Mouse (Mus musculus): ENCODE results near the gene Muc3. TPM values are rescaled to one million over a fixed set of nuclear protein-coding genes. Genes with fewer than 3 reads are reported as not detected.
A peak's percentile ranks its signal among the peaks of the same experiment; 100 is the strongest.

Muc3 gene
- polyA plus RNA-seq, 1 experiment: not detected

DNA sequence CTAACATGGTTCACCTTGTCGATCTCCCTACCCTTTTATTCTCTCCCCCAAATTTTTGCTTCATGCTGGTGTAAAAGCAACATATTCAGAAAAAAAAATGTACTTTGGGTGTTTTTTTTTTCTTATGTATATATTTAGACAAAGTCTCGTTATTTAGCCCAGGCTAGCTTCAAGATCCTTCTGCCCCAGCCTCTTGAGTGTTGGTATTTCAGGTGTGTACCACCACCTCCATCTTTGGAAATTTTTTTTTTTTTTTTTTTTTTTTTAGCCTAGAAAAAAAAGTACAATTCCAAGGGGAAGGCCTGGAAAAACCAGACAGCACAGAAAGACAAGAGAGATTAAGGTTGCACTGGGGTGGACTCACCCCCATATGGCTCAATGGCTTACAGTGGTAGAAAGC lies 32.1 kb downstream of the Muc3 start:
- no peak for TF ChIP-seq SRF (IDR thresholded peaks at IDR 0.05; ENCODE audit: control insufficient read depth, insufficient read length, low read depth)
- TF ChIP-seq REST (IDR thresholded peaks at IDR 0.05; ENCODE audit: insufficient read depth, insufficient read length): no peak
- no peak for TF ChIP-seq POLR2AphosphoS2 (IDR thresholded peaks at IDR 0.05; ENCODE audit: insufficient read length, low read depth)
- TF ChIP-seq E2F4 (IDR thresholded peaks at IDR 0.05; ENCODE audit: insufficient read depth): no peak
- TF ChIP-seq MAX (IDR thresholded peaks at IDR 0.05; ENCODE audit: low read depth): no peak
- no peak for TF ChIP-seq MYOD1 (IDR thresholded peaks at IDR 0.05; ENCODE audit: control insufficient read depth in 1 of 3, insufficient read length in 2 of 3, low read depth in 2 of 3)
- TF ChIP-seq MYOG (IDR thresholded peaks at IDR 0.05; ENCODE audit: control insufficient read depth in 1 of 3, insufficient read depth in 1 of 3, insufficient read length in 2 of 3, low read depth in 2 of 3): no peak
- TF ChIP-seq TCF3 (IDR thresholded peaks at IDR 0.05; ENCODE audit: insufficient read length, low read depth): no peak
- TF ChIP-seq TCF12 (IDR thresholded peaks at IDR 0.05; ENCODE audit: insufficient read depth, poor library complexity, severe bottlenecking): no peak
- no peak for TF ChIP-seq CEBPB (IDR thresholded peaks at IDR 0.05; ENCODE audit: insufficient read depth, poor library complexity, severe bottlenecking)
- TF ChIP-seq POLR2A (IDR thresholded peaks at IDR 0.05; ENCODE audit: insufficient read length, low read depth): no peak
- no peak for TF ChIP-seq USF1 (IDR thresholded peaks at IDR 0.05; ENCODE audit: low read depth)
- H3ac ChIP-seq (ENCODE audit: control insufficient read depth, insufficient read length): no peak overlapping the region
- H3K4me2 ChIP-seq (ENCODE audit: low read depth): no peak overlapping the region
- H3K4me3 ChIP-seq: peak overlapping the region; percentile 61
- H3K27me3 ChIP-seq (ENCODE audit: control insufficient read depth, insufficient read depth, insufficient read length): no peaks in the 10 kb centered on the region
- H3K36me3 ChIP-seq (ENCODE audit: control insufficient read depth, insufficient read depth): peaks cover 3% of the 10 kb centered on the region
- H3K79me2 ChIP-seq (ENCODE audit: control insufficient read depth, insufficient read depth): peaks cover 12% of the 10 kb centered on the region

DNA sequence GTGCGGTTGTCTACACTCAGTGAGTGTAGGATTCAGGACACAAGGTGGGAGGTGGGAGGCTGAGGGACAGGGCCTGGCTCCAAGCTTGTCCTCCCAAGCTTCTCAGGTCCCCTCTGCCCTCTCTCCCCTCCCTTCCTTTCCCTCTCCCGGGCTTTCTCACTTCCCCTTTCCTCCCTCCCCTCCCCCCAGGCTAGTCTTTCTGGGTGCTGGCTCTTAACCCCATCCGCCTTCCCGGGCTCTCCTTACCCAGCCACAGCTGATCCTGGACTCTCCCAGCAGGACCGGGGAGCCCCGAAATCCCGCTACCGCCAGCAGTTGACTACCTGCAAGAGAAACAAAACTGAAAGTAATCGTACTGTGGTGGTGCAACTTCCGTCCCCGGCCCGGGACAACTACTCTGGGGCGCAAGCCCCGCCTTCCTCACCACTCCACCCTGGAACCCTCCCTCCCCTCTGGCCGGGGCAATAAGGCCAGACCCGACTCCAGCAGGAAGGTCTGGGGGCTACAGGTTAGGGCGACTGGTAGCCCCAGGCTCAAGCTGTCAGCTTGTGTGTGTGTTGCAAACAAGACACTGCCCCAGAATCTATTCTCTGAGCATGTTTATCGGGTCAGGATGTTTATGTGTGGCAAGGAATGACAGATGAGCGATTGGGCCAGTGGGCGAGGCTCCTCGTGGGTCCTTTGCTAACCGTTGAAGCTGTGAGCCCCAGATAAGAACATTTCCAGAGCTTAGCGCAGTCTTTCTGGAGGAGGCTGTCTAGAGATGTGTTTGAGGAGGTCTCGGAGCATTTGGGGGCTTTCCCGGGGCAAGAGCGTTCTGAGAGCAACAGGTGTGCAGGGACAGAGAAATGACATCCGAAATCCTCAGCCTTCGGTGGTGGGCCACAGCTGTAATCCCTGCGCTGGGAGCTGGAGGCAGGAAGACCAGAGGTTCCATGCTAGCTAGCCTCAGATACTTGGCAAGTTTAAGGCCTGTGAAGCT lies 33.0 kb downstream of the Muc3 start, which contains the start of gene Trim56:
Trim56 (minus strand) TSS at position 344 of the 982 bp plus-strand sequence.
- Histone ChIP-seq H3K27me3 (ENCODE audit: control insufficient read depth, insufficient read depth, insufficient read length) (no peaks in the 10 kb centered on the region), H3ac (ENCODE audit: control insufficient read depth, insufficient read length) (peak within 1 kb of the TSS; percentile 73), H3K79me2 (ENCODE audit: control insufficient read depth, insufficient read depth) (peaks cover 12% of the 10 kb centered on the region), H3K36me3 (ENCODE audit: control insufficient read depth, insufficient read depth) (peaks cover 3% of the 10 kb centered on the region), H3K4me3 (peak within 1 kb of the TSS; percentile 61), H3K4me2 (ENCODE audit: low read depth) (peak within 1 kb of the TSS; percentile 91)
- peak in 1 of 3 experiments; percentile 25 for TF ChIP-seq MYOD1 (IDR thresholded peaks at IDR 0.05; ENCODE audit: control insufficient read depth in 1 of 3, insufficient read length in 2 of 3, low read depth in 2 of 3)
- TF ChIP-seq CEBPB (IDR thresholded peaks at IDR 0.05; ENCODE audit: insufficient read depth, poor library complexity, severe bottlenecking): peak; percentile 29; the same call in 1 of the 2 replicates
- no peak for TF ChIP-seq POLR2AphosphoS2 (IDR thresholded peaks at IDR 0.05; ENCODE audit: insufficient read length, low read depth)
- TF ChIP-seq MYOG (IDR thresholded peaks at IDR 0.05; ENCODE audit: control insufficient read depth in 1 of 3, insufficient read depth in 1 of 3, insufficient read length in 2 of 3, low read depth in 2 of 3): no peak
- peak; percentile 61 for TF ChIP-seq POLR2A (IDR thresholded peaks at IDR 0.05; ENCODE audit: insufficient read length, low read depth)
- no peak for TF ChIP-seq TCF12 (IDR thresholded peaks at IDR 0.05; ENCODE audit: insufficient read depth, poor library complexity, severe bottlenecking)

DNA sequence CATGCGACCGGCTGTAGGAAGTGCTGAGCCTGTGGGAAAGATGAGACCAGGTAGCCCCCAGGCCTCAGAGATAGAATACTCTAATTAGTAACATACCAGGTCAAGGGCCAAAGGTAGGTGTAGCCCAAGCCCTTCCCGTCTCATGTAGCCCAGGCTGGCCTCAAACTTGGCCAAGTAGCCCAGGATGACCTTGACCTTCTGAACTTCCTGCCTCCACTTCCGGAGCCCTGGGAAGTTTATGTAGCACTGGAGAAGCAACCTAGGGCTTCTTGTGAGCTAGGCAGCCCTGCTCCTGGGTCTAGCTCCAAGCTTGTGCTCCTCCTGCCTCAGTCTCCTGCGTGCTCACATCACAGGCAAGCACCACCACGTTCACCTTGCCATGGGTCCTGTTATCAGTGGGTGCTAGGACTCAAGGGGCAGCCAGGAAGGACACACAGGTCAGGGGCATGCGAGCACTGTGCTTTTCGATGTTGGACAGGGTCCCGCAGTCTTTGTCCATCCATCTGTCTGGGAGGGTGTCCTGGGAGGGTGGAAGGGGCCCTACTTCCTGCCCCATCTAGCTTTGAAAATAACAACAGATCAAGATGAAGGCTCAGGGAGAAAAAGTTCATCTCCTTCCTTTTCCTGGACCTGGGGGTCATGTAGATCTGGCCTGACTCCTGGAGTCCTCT lies 34.1 kb downstream of the Muc3 start:
- peaks cover 3% of the 10 kb centered on the region for H3K36me3 ChIP-seq (ENCODE audit: control insufficient read depth, insufficient read depth)
- H3ac ChIP-seq (ENCODE audit: control insufficient read depth, insufficient read length): peak overlapping the region; percentile 73
- TF ChIP-seq CEBPB (IDR thresholded peaks at IDR 0.05; ENCODE audit: insufficient read depth, poor library complexity, severe bottlenecking): no peak
- no peak for TF ChIP-seq USF1 (IDR thresholded peaks at IDR 0.05; ENCODE audit: low read depth)
- no peak for TF ChIP-seq REST (IDR thresholded peaks at IDR 0.05; ENCODE audit: insufficient read depth, insufficient read length)
- no peak for TF ChIP-seq MYOD1 (IDR thresholded peaks at IDR 0.05; ENCODE audit: control insufficient read depth in 1 of 3, insufficient read length in 2 of 3, low read depth in 2 of 3)
- H3K27me3 ChIP-seq (ENCODE audit: control insufficient read depth, insufficient read depth, insufficient read length): no peaks in the 10 kb centered on the region
- H3K79me2 ChIP-seq (ENCODE audit: control insufficient read depth, insufficient read depth): peaks cover 12% of the 10 kb centered on the region
- H3K4me3 ChIP-seq: peak overlapping the region; percentile 61
- H3K4me2 ChIP-seq (ENCODE audit: low read depth): peak overlapping the region; percentile 91

DNA sequence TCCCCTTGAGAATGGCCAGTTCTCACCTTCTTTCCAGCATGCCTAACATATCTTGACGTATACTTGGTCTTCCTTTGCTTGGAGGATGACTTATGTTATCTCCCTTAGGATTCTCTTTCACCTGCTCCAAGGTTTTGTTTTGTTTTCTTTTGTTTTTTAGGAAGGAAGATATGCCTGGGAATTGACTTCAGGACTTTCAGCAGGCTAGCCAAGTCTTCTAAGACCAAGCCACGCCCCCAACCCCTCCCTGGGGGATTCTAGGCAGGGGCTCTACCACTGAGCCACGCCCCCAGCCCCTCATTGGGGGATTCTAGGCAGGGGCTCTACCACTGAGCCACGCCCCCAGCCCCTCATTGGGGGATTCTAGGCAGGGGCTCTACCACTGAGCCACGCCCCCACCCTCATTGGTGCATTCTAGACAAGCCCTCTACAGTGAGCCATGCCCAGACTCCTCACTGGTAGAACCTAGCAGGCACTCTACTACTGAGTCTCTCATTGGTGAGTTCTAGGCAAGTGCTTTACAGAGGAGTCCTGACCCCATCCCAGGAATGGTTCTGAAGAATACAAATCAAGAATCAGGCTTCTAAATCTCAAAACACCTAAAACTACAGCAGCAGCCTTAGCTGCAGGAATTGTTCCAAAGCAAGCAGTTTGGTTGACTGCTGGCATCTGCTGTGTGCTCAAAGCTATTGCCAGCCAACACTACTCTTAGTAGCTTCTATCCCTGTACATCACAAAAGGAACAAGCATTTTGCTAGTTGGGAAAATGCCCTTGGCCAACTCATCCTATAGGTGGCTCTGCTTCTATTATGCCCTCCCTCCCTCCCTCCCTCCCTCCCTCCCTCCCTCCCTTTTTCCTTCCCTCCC lies 37.3 kb downstream of the Muc3 start:
- Histone ChIP-seq H3K4me2 (ENCODE audit: low read depth) (no peak overlapping the region), H3K36me3 (ENCODE audit: control insufficient read depth, insufficient read depth) (peaks cover 3% of the 10 kb centered on the region), H3K27me3 (ENCODE audit: control insufficient read depth, insufficient read depth, insufficient read length) (no peaks in the 10 kb centered on the region), H3K79me2 (ENCODE audit: control insufficient read depth, insufficient read depth) (peaks cover 12% of the 10 kb centered on the region), H3ac (ENCODE audit: control insufficient read depth, insufficient read length) (no peak overlapping the region), H3K4me3 (no peak overlapping the region)
- no peak for TF ChIP-seq REST (IDR thresholded peaks at IDR 0.05; ENCODE audit: insufficient read depth, insufficient read length)
- TF ChIP-seq CEBPB (IDR thresholded peaks at IDR 0.05; ENCODE audit: insufficient read depth, poor library complexity, severe bottlenecking): no peak
- TF ChIP-seq MYOG (IDR thresholded peaks at IDR 0.05; ENCODE audit: control insufficient read depth in 1 of 3, insufficient read depth in 1 of 3, insufficient read length in 2 of 3, low read depth in 2 of 3): no peak
- TF ChIP-seq POLR2AphosphoS2 (IDR thresholded peaks at IDR 0.05; ENCODE audit: insufficient read length, low read depth): no peak
- TF ChIP-seq MAX (IDR thresholded peaks at IDR 0.05; ENCODE audit: low read depth): no peak
- no peak for TF ChIP-seq TCF3 (IDR thresholded peaks at IDR 0.05; ENCODE audit: insufficient read length, low read depth)
- TF ChIP-seq E2F4 (IDR thresholded peaks at IDR 0.05; ENCODE audit: insufficient read depth): no peak
- no peak for TF ChIP-seq TCF12 (IDR thresholded peaks at IDR 0.05; ENCODE audit: insufficient read depth, poor library complexity, severe bottlenecking)
